Mouse (Mus musculus) midbrain, embryonic 10.5 days (tissue): ENCODE measurements around the gene Skiv2l. TPM values are rescaled to one million over a fixed set of nuclear protein-coding genes. Genes with fewer than 3 reads are reported as not detected.

Experiments used
- microRNA-seq: library from miRNA; unstranded; fragments of <30 nt; microRNA quantifications from one replicate; pipeline ENCODE4, GENCODE M21; 2017
- polyA plus RNA-seq: library from polyadenylated mRNA; unstranded; fragments of >200 nt; fragmentation: Nextera tagmentation; extraction: Ambion mirVana; gene quantifications from 2 replicates; pipeline ENCODE4 v1.2.1, GENCODE M21; 2016

Skiv2l gene
- polyA plus RNA-seq, 1 experiment from 2014 or later, result 57.8 TPM

Small RNA genes lying within 50 kb of the gene (microRNA-seq; reads per million reads assigned to microRNA genes)
- gene Mir6970 (not detected), gene Mir6971 (2.1 reads per million), gene Mir6972 (not detected)

Other genes with a start within 250 kb of the Skiv2l start
- gene Rnf5, start 246.5 kb downstream of the Skiv2l start, polyA plus RNA-seq, result 202 and 233 TPM in 2 replicates
- gene Agpat1, start 245.9 kb downstream of the Skiv2l start, polyA plus RNA-seq, result 66.0 and 70.1 TPM in 2 replicates
- gene Egfl8, start 234.2 kb downstream of the Skiv2l start, polyA plus RNA-seq, result 4.3 TPM in 2 replicates
- gene Ppt2, start 221.7 kb downstream of the Skiv2l start, polyA plus RNA-seq, result 22.5 and 23.6 TPM in 2 replicates
- gene Prrt1, start 220.7 kb downstream of the Skiv2l start, polyA plus RNA-seq, result 0.54 and 1.2 TPM in 2 replicates
- 16.8 and 18.9 TPM in 2 replicates for gene Fkbpl, start 205.4 kb downstream of the Skiv2l start, polyA plus RNA-seq
- gene Atf6b, start 203.1 kb downstream of the Skiv2l start, polyA plus RNA-seq, result 111 and 123 TPM in 2 replicates
- gene Tnxb, start 179.7 kb downstream of the Skiv2l start, polyA plus RNA-seq, result not detected in 2 replicates
- not detected in 2 replicates for gene C4b, start 106.3 kb downstream of the Skiv2l start, polyA plus RNA-seq
- gene Cyp21a1, start 45.6 kb downstream of the Skiv2l start, polyA plus RNA-seq, result not detected in 2 replicates
- 30.2 and 30.6 TPM in 2 replicates for gene Stk19, start 13.3 kb downstream of the Skiv2l start, polyA plus RNA-seq
- gene Dxo, start 13.2 kb downstream of the Skiv2l start, polyA plus RNA-seq, result 81.2 and 88.1 TPM in 2 replicates
- gene Nelfe, start 181 bp upstream of the Skiv2l start, polyA plus RNA-seq, result 137 and 139 TPM in 2 replicates
- gene Cfb, start 12.3 kb upstream of the Skiv2l start, polyA plus RNA-seq, result 1.8 and 2.8 TPM in 2 replicates
- 5.8 and 6.1 TPM in 2 replicates for gene Zbtb12, start 29.3 kb upstream of the Skiv2l start, polyA plus RNA-seq
- 0.07 TPM in 1 of 2 replicates, not detected in the other for gene Gm20547, start 31.8 kb upstream of the Skiv2l start, polyA plus RNA-seq
- 1.3 TPM in 2 replicates for gene C2, start 48.1 kb upstream of the Skiv2l start, polyA plus RNA-seq
- gene Ehmt2, start 48.3 kb upstream of the Skiv2l start, polyA plus RNA-seq, result 88.0 and 91.9 TPM in 2 replicates
- gene Slc44a4, start 64.3 kb upstream of the Skiv2l start, polyA plus RNA-seq, result not detected in 2 replicates
- gene Neu1, start 81.0 kb upstream of the Skiv2l start, polyA plus RNA-seq, result 16.1 and 19.2 TPM in 2 replicates
- gene Hspa1b, start 109.0 kb upstream of the Skiv2l start, polyA plus RNA-seq, result 0.19 TPM in 1 of 2 replicates, not detected in the other
- gene Gm20481, start 119.7 kb upstream of the Skiv2l start, polyA plus RNA-seq, result 0.27 TPM in 1 of 2 replicates, not detected in the other
- 1.3 and 1.6 TPM in 2 replicates for gene Hspa1a, start 121.9 kb upstream of the Skiv2l start, polyA plus RNA-seq
- 0.71 and 0.81 TPM in 2 replicates for gene Hspa1l, start 122.5 kb upstream of the Skiv2l start, polyA plus RNA-seq
- gene Lsm2, start 131.7 kb upstream of the Skiv2l start, polyA plus RNA-seq, result 307 and 337 TPM in 2 replicates
- 177 and 210 TPM in 2 replicates for gene Vars, start 150.8 kb upstream of the Skiv2l start, polyA plus RNA-seq
- 0.19 and 0.28 TPM in 2 replicates for gene Vwa7, start 166.4 kb upstream of the Skiv2l start, polyA plus RNA-seq
- 7.1 and 7.7 TPM in 2 replicates for gene Sapcd1, start 177.8 kb upstream of the Skiv2l start, polyA plus RNA-seq
- gene Msh5, start 196.5 kb upstream of the Skiv2l start, polyA plus RNA-seq, result 5.4 and 6.3 TPM in 2 replicates
- 216 and 217 TPM in 2 replicates for gene Clic1, start 199.8 kb upstream of the Skiv2l start, polyA plus RNA-seq
- 527 and 597 TPM in 2 replicates for gene Ddah2, start 208.8 kb upstream of the Skiv2l start, polyA plus RNA-seq
- gene Ly6g6c, start 215.2 kb upstream of the Skiv2l start, polyA plus RNA-seq, result 0.17 TPM in 2 replicates
- gene Mpig6b, start 216.0 kb upstream of the Skiv2l start, polyA plus RNA-seq, result 1.3 TPM in 2 replicates
- gene Ly6g6e, start 226.7 kb upstream of the Skiv2l start, polyA plus RNA-seq, result 0.32 and 0.59 TPM in 2 replicates
- gene Ly6g6d, start 227.9 kb upstream of the Skiv2l start, polyA plus RNA-seq, result 2.0 and 3.5 TPM in 2 replicates
- gene Ly6g6f, start 235.4 kb upstream of the Skiv2l start, polyA plus RNA-seq, result 0.70 and 0.86 TPM in 2 replicates
- 56.7 and 68.5 TPM in 2 replicates for gene Abhd16a, start 239.1 kb upstream of the Skiv2l start, polyA plus RNA-seq